Mouse (Mus musculus) midbrain, embryonic 14.5 days (tissue): Measurements from ENCODE around the gene Slc8a2. TPM values are rescaled to one million over a fixed set of nuclear protein-coding genes. Genes with fewer than 3 reads are reported as not detected.

Experiments
- ATAC-seq: fragments of 200-750 bp; cut with Nextera tagmentation; 2 replicates; pipeline ENCODE4 v1.8.0; 2017; ENCODE audit warnings: moderate number of reproducible peaks, moderate library complexity; ENCODE audit not compliant: low FRiP score, low TSS enrichment
- DNase-seq: peaks from one replicate; pipeline ENCODE4 v3.0.0-alpha.2; 2015
- H3K27ac ChIP-seq: fragments of 300-500 bp; sonication (generic); replicated peaks from 2 replicates; pipeline ENCODE4 v1.5.1; 2014; ENCODE audit warnings: mild to moderate bottlenecking, low read depth, low read length, moderate library complexity
- H3K27me3 ChIP-seq: fragments of 300-500 bp; sonication (generic); 2 replicates; pipeline ENCODE4 v1.6.1; 2014; ENCODE audit warnings: low read length, control low read depth, mixed read lengths; ENCODE audit not compliant: control insufficient read depth, insufficient read depth
- H3K36me3 ChIP-seq: fragments of 300-500 bp; sonication (generic); 2 replicates; pipeline ENCODE4 v1.6.1; 2014; ENCODE audit warnings: low read length, control low read depth; ENCODE audit not compliant: control insufficient read depth, insufficient read depth
- H3K4me1 ChIP-seq: fragments of 300-500 bp; sonication (generic); 2 replicates; pipeline ENCODE4 v1.6.1; 2014; ENCODE audit warnings: mild to moderate bottlenecking, antibody characterized with exemption, low read length, control low read depth; ENCODE audit not compliant: control insufficient read depth, insufficient read depth
- H3K4me2 ChIP-seq: fragments of 300-500 bp; sonication (generic); 2 replicates; pipeline ENCODE4 v1.6.1; 2014; ENCODE audit warnings: mild to moderate bottlenecking, low read length, moderate library complexity
- H3K4me3 ChIP-seq: fragments of 300-500 bp; sonication (generic); replicated peaks from 2 replicates; pipeline ENCODE4 v1.5.1; 2014; ENCODE audit warnings: low read depth, low read length
- H3K9ac ChIP-seq: fragments of 300-500 bp; sonication (generic); replicated peaks from 2 replicates; pipeline ENCODE4 v1.6.1; 2014; ENCODE audit warnings: mild to moderate bottlenecking, low read length, moderate library complexity
- H3K9me3 ChIP-seq: fragments of 300-500 bp; sonication (generic); 2 replicates; pipeline ENCODE4 v1.6.1; 2016; ENCODE audit warnings: low read length, control low read depth, mixed read lengths; ENCODE audit not compliant: control insufficient read depth
- WGBS: fragments of 180-500 bp; shearing (Covaris S2); extraction: QIAGEN DNeasy Blood & Tissue Kit; methylation state at CpG from one replicate; pipeline ENCODE4 v1.1.7; 2014; 5-methylcytosine and 5-hydroxymethylcytosine counted together
- polyA plus RNA-seq: library from polyadenylated mRNA; unstranded; fragments of >200 nt; fragmentation: Nextera tagmentation; extraction: Ambion mirVana; gene quantifications from 2 replicates; pipeline ENCODE4 v1.2.1, GENCODE M21; 2014

Gene Slc8a2
- polyA plus RNA-seq, 1 experiment from 2014 or later = 1.1 TPM

- H3K4me1 ChIP-seq = no peaks in the 10 kb centered on the region
- H3K36me3 ChIP-seq = peaks cover 91% of the 10 kb centered on the region
- H3K27me3 ChIP-seq = no peaks in the 10 kb centered on the region
- H3K4me3 ChIP-seq = no peak overlapping the region
- 83% methylated on average over 7 of the region's 7 CpGs for WGBS
- no peaks in the 10 kb centered on the region for H3K9me3 ChIP-seq
- no peak overlapping the region for H3K4me2 ChIP-seq
- no peak for ATAC-seq
- no peak for DNase-seq
- no peak overlapping the region for H3K27ac ChIP-seq
- H3K9ac ChIP-seq = no peak overlapping the region
These were observed 77.5 kb downstream of the Slc8a2 start for GRCm38 (mm10) chr7:16207076-16207475.

- H3K4me1 ChIP-seq = no peaks in the 10 kb centered on the region
- H3K27ac ChIP-seq = no peak overlapping the region
- H3K4me3 ChIP-seq = no peak overlapping the region
- H3K36me3 ChIP-seq = peaks cover 88% of the 10 kb centered on the region
- 90% methylated on average over 10 of the region's 10 CpGs for WGBS
- H3K9ac ChIP-seq = no peak overlapping the region
- ATAC-seq = no peak
- DNase-seq = no peak
- no peak overlapping the region for H3K4me2 ChIP-seq
- H3K9me3 ChIP-seq = no peaks in the 10 kb centered on the region
- no peaks in the 10 kb centered on the region for H3K27me3 ChIP-seq
These were observed 77.9 kb downstream of the Slc8a2 start for GRCm38 (mm10) chr7:16207496-16207895.

DNA sequence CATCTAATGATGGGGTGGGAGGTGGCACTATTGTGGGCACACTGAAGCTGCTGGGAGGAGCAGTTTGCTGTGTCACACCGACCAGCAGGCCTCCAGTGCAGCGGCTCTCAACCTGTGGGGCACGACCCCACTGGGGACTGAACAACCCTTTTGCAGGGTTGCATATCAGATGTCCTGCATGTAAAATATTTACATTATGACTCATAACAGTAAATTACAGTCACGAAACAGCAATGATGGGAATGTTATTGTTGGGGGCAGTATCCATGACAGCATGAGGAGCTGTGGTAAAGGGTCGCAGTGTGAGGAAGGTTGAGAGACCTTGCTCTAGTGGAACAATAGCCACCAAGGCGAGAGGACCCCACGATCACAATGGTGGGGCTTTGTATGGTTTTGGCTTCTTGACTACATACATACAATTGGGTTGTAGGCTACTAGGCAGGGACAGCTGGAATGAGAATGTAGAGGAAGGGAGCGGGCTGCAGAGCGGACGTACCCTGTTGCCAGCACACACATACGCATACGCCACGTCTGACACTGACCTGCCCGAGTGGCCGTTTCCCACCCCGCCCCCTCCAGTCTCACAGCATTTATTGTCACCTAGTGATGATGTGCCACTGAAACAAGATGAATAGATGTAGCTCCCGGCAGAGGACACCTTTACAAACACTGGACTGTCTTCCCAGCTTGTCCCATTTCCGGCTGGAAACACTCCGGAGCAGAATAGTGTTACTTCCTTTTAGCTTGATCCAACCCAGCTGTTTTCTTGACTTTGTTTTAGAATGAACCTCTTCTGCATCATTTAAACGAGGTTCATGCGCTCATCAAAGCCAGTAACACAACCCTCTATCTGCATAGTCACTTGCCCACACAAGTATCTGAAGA is 79.4 kb downstream of the Slc8a2 start:
- Histone ChIP-seq H3K4me2 (no peak overlapping the region), H3K27me3 (no peaks in the 10 kb centered on the region), H3K27ac (no peak overlapping the region), H3K9me3 (no peaks in the 10 kb centered on the region), H3K4me3 (no peak overlapping the region), H3K36me3 (peaks cover 88% of the 10 kb centered on the region), H3K4me1 (no peaks in the 10 kb centered on the region), H3K9ac (no peak overlapping the region)
- WGBS = 93% methylated on average over 21 of the region's 21 CpGs
- ATAC-seq = no peak
- no peak for DNase-seq

Other genes starting within 250 kb of the Slc8a2 start
- 0.18 TPM in 1 of 2 replicates, not detected in the other for gene Crx, start 249.9 kb upstream of the Slc8a2 start, polyA plus RNA-seq
- gene Crxos, start 247.2 kb upstream of the Slc8a2 start, polyA plus RNA-seq = 0.22 TPM in 1 of 2 replicates, not detected in the other
- 1,539 and 1,832 TPM in 2 replicates for gene Selenow, start 207.4 kb upstream of the Slc8a2 start, polyA plus RNA-seq
- gene Nop53, start 183.8 kb upstream of the Slc8a2 start, polyA plus RNA-seq = 135 and 136 TPM in 2 replicates
- 3.1 and 3.9 TPM in 2 replicates for gene Ehd2, start 162.3 kb upstream of the Slc8a2 start, polyA plus RNA-seq
- 6.5 and 9.0 TPM in 2 replicates for gene Bicra, start 81.9 kb upstream of the Slc8a2 start, polyA plus RNA-seq
- 0.09 and 0.13 TPM in 2 replicates for gene Zfp541, start 68.0 kb upstream of the Slc8a2 start, polyA plus RNA-seq
- gene Napa, start 31.4 kb upstream of the Slc8a2 start, polyA plus RNA-seq = 209 and 245 TPM in 2 replicates
- 33.1 and 40.5 TPM in 2 replicates for gene Kptn, start 9.9 kb upstream of the Slc8a2 start, polyA plus RNA-seq
- 137 and 151 TPM in 2 replicates for gene Meis3, start 45.3 kb downstream of the Slc8a2 start, polyA plus RNA-seq
- 11.6 and 11.9 TPM in 2 replicates for gene Dhx34, start 92.2 kb downstream of the Slc8a2 start, polyA plus RNA-seq
- not detected in 2 replicates for gene C5ar2, start 114.3 kb downstream of the Slc8a2 start, polyA plus RNA-seq
- gene C5ar1, start 129.7 kb downstream of the Slc8a2 start, polyA plus RNA-seq = 0.11 and 1.6 TPM in 2 replicates
- 36.4 and 44.7 TPM in 2 replicates for gene Inafm1, start 143.8 kb downstream of the Slc8a2 start, polyA plus RNA-seq
- gene Ccdc9, start 157.0 kb downstream of the Slc8a2 start, polyA plus RNA-seq = 17.6 and 24.1 TPM in 2 replicates
- 16.8 and 24.8 TPM in 2 replicates for gene Bbc3, start 178.6 kb downstream of the Slc8a2 start, polyA plus RNA-seq